Mouse (Mus musculus): ENCODE data around the gene Retn. TPM values are rescaled to one million over a fixed set of nuclear protein-coding genes. Genes with fewer than 3 reads are reported as not detected.

Retn gene
- not detected for polyA plus RNA-seq (2017; shearing (Covaris generic))

DNA sequence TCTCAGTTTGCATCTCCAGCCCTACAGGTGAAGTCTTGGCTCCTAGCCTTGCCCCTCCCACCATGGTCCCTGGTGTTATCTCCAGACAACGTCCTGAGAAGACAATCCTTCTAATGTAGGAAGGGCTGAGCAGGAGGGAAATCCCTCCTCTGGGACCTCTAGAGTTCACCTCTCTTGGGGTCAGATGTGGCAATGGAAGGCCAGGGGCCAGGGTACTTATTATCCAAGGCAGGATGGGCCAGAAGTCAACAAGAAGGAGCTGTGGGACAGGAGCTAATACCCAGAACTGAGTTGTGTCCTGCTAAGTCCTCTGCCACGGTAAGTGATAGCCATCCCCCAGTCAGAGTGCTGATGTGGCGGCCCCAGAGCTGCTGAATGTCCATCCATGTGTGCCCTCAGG lies at the start of gene Retn:
Retn (plus strand) TSS at position 245 of the 400 bp plus-strand sequence.
- ATAC-seq, result no peak

DNA sequence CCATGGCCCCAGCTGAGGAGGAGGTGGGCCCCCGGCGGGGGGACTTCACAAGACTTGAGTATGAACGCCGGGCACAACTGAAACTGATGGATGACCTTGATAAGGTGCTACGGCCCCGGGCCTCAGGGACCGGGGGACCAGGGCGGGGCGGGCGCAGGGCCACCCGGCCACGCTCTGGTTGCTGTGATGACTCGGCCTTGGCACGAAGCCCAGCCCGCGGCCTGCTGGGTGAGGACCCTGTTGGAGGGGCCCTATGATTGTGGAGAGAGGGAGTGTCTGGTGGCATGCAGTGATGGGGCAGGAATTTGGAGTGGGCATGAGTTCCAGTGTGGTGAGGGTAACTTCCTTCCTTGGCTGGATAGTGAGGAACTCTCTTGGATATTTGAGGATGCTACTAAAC lies 49.0 kb upstream of the Retn start:
- no peak for ATAC-seq

DNA sequence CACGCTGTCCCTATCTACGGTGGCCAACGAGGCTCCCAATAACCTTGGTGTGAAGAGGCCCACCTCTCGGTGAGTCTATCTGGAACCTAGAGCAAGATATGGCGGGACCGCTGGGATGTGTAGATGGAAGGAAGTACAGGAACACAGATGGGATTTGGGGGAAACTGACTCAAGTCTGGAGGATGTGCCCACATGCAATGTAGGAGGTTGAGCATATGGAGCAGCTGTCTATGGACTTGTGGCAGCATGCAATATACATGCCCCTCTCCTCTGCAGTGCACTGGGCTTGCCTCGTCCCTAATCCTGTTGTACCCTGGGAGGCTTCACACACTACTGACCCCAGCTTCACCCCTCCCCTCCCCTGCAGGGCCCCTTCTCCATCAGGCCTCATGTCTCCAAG lies 47.7 kb upstream of the Retn start:
- ATAC-seq, result no peak

DNA sequence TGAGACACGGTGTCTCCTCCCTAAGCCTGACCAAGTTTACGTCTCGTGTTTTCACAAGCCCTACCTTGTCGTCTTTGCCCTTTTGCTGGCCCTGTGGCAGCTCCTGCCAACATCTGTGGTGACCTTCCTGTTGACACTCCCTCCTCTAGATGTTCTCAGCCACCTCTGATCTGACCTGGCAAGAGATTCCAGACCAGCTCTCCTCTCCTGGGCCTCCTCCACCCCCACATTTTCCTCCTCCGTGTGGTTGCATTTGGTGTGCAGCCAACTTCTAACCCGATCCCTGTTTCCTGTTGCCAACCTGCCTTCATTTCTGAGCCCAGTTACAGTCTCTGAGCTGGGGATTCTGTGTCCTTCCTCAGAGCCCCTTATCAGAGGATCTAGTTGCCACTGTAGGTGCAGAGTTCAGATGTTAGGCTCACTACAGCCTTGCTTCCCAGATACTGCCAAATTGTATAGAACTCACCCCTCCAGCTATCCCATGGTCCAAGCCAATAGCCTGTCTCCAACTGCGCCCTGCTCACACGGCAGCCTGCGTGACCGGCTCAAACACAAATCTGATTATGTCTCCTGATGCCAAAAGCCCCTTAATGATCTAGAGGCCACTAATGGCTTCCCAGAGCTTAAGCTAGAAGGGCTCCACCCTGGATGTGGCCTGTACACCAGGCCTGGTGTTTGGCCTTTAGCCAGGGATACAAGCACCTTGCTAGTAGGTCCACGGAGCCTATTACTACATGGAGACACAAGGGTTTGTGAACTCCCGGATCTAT lies 46.3 kb upstream of the Retn start:
- no peak for ATAC-seq

DNA sequence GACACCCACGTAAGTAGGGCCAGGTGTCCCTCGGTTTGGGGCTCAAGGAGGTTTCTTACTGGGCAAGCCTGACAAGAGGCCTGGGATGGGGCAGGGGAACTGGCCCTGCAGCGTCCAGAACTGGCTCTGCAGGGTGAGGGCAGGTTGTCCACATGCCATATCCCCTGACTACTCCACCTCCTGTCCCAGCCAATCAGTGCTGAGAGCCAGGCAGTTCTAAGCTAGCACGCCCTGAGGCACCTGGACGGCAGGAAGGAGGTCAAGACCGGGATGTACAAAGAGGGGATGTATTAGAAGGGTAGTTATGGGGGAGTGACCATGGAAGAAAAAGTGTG lies 45.8 kb upstream of the Retn start:
- ATAC-seq, result no peak

DNA sequence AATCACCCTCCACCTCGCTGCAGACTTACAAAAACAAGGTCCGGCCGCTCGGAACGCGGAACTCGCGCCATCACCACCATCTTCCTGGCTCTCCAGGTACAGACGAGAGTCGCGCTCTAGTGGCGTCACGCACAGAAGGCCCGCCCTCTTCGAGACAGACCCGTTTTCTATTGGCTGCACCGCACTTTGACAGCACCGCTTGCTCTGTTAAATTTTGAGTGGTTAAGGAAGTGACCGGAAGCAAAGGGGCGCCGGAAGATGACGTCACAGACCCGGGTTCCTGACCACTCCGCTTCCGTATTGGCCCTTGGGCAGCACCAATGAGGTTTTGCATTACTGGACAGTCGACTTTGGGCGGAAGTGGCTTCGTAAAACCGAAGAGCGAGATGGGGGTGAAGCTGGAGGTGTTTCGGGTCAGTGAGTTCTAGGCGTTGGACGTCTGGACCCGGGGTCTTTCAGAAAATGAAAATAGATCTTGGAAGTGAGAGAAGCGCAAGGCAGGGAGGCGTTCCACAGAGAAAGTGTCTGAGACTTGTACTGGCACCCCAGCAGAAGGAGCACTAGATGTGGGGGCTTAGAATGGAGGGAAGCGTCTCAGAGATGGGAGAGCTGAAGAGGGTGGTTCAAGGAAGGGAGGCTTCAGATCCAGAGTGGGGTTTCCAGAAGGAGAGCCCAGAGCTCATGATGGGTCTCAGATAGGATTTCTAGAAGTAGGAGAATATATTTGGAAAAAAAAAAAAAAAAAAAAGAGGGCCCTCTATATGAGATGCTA lies 34.2 kb upstream of the Retn start, which contains the start of the genes Xab2 and Pet100:
Xab2 (minus strand) TSS at position 118 of the 772 bp plus-strand sequence.
Pet100 (plus strand) TSS at position 350 of the 772 bp plus-strand sequence.
- peak; percentile 95 for ATAC-seq

DNA sequence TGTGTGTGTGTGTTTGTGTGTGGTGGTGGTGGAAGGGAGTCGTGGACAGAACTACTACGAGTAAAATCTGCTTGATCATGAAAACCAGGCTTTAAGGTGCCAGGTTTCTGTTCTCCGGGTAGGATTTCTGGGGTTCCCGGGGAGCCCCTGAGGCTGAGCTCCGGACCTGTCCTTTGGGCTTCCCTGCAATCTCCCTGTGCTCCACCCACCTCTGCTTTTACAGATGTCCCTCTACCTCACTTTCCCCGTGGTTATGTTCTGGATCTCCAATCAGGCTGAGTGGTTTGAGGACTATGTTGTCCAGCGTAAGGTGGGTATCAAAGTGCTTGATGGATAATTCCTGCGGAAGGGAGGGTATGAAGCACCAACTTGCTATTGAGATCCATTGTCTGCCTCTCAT lies 33.5 kb upstream of the Retn start:
- ATAC-seq, result no peak

DNA sequence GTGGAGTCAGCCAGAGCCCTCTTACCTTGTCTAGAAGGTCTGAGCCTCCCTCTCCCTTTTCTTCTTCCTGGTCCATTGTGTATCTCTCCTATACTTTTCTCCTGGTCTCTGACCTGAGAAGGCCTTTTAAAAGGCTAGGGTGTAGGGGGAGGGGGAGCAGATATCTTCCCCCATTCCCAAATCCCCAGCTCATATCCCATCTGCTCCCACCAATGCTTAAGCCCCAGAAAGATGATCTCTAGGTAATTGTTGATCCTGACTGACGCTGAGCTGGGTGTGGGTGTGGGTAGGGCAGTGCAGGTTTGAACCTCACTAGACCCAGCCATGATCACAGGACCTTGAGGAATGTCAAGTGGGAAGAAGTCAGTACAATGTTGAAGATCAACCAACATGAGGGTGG lies 30.1 kb upstream of the Retn start, which contains the start of gene Pcp2:
Pcp2 (minus strand) TSS at position 101 of the 400 bp plus-strand sequence.
- ATAC-seq, result no peak

DNA sequence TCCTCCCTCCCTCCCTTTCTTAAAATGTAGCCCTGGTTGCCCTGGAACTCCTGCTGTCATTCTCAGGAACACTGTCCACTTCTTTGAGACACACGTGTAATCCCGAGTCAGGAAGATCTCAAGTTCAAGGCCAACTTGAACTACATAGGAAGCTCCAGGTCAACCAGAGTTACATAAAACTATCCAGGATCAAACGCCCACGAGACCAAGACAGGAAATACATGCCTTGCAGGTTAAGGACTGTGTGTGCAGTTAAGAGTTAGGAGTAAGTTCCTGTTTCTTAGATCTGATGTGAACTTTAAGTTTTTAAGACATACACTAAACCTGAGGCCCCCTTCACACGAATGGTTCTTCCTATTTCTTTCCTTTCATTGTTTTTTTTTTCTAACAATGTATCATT lies 28.6 kb upstream of the Retn start:
- ATAC-seq, result no peak

DNA sequence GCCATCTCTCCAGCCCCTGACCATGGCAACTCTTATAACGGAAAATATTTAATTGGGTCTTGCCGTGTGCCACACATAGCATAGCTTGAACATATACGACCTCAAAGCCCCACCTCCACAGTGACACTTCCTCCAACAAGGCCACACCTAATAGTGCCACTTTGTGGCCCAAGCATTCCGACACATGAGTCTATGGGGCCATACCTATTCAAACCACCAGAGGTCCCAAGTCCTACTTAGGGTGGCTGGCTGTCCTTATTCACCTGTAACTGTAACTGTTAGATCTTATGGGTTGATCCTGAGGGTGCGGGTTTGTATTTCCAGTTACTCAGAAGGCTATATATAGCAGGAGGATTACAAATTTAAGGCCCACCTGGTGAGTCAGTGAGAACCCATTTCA lies 27.6 kb upstream of the Retn start:
- peak; percentile 24 for ATAC-seq

DNA sequence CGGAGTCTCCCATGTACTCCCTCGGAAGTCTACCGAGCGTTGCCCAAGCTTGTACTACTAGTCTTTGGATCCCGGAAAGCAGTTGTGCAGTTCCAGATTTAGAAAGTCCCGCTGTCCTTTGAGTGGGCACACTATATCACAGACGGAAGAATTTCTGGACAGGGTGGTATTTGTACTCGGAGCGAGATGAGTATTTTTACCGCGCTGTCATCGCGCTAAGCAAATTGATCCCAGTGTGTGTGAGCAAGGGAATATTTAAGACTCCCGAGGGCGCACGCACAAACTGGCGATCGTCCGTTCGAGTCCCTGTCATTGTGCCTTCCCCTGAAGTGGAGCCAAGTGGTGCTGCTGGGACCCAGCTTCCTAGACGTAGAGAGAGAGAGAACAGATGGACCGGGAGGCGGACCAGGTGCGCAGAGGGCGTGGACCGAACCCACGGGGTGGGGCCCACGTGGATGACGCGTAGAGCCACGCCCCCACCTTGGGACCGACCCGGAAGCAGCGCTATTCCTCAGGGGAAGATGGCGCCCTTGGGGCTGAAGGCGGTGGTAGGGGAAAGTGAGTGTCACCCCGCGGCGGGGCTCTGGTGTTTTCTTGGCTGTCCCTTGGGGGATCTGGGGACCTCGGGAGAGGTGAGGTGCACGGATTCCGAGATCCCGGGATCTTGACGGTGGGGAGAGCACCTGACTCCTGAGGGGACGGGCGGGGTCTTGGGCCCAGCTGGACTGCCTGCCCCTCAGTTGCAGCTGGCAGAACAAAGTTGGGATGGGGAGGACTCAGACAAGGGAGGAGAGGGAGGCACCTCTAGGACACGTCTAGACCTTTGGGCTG lies 24.7 kb upstream of the Retn start, which contains the start of gene Stxbp2:
Stxbp2 (plus strand) TSS at position 309 of the 831 bp plus-strand sequence.
- peak; percentile 98 for ATAC-seq

DNA sequence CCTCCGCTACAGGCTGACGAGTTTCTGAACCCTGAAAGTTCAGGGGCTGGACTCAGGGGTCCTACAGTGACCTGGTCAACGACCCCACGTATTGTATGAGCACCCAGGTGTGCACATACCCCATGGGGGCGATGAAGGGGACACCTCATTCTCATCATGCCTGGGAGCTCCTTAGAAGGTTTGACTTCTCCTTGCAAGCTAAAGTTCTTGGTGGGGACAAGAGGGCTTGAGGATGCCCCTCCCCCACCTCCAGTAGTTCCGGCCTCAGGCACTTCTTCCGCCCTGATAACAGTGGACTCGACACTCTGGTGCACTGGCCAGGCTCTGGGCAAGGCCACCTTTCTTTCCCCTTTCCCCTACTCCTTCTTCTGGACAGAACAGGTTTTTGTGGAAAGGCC lies 24.1 kb upstream of the Retn start:
- no peak for ATAC-seq

DNA sequence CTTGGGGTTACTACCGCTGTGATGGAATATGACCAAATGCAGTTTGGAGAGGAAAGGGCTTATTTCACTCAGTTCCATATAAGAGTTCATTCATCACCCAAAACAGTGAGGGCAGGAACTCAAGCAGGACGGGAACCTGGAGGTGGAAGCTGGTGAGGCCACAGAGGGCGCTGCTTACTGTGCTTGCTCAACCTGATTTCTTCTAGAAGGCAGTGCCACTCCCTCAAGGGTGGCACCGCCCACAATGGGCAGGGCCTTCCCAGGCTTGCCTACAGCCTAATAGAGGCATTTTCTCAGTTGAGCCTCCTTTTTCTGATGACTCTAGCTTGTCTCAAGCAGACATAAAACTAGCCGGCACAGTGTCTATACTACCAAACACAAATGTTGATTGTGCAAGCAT lies 9.8 kb upstream of the Retn start:
- peak; percentile 79 for ATAC-seq

DNA sequence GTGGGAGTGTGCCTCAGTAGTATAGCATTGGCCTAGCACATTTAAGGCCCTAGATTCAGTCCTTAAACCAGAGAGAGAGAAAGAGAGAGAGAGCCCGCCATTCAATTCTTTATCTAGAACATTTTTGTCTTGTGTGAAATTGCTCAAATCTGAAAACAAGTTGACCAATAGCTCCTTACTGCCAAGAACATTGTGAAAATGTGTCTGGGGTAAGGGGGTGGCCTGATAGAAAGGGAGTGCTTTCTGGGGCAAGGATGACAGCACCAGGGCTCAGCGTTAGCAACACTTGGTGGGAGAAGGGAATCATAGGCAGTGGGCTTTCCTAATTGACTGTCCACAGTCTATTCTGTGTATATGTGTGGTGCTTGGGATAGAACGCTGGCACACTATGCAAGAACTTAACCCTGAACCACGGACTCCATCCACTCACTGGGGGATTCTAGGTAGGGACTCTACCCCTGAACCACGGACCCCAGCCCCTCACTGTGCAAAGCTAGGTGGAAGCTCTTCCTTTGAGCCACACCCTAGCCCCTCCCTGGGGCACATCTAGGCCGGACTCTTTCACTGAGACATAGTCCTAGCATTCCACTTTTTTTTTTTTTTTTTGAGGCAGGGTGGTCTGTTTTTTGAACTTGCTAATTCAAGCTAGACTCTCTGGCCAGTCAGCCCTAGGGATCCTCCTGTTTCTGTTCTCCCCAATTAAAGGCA lies 8.6 kb upstream of the Retn start:
- ATAC-seq, result no peak

DNA sequence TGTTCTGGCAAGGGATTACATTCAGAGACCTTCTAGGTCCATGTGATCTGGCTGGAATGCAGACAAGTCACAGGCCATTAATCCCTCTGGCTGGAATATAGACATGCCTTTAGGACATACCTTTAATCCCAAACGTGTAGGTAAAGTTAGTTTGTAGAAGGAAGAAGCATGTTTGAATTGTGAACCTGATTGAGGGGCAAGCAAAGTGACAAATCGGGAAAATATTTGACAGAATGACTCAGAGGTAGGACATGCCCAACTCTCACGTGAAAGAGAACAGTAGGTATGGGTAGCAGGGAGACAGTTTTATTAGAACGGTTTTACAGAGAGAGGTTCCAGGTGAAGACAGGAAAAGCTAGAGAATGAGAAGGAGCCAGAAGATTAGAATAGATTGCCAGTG lies 8.0 kb upstream of the Retn start:
- no peak for ATAC-seq

DNA sequence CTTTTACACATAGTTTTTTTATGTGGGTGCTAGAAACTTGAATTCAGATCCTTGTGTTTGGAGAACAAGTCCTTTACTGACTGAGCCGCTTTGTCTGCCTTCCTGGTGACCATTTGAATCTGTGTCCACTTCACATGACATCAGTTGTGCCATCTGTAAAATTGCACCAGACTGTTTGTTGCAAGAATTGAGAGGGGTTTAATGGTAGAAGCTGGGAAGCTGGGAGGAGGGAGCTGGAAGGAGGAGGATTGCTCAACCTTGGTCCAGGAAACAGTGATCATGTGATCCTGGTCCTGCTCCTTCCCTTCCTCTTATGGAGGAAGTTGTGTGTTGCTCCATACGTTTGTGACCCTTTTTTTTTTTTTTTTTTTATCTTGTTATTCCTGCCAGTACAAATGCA lies 7.3 kb upstream of the Retn start:
- no peak for ATAC-seq

DNA sequence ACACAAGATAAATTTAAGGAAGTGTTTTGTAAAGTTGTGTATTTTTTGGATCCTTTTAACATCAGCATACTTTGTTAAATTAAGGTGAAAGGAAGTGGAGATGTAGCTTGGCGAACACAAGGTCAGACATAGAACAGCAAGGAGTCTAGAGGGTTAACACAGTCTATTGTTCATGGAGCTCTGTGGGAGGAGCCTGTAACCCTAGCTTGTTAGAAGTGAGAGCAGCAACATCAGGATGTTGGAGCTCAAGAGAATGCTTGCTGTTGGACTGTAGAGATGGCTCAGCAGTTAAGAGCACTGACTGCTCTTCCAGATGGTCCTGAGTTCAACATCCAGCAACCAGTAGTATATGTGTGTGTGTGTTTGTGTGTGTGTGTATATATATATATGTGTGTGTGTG lies 6.6 kb upstream of the Retn start:
- ATAC-seq, result no peak

DNA sequence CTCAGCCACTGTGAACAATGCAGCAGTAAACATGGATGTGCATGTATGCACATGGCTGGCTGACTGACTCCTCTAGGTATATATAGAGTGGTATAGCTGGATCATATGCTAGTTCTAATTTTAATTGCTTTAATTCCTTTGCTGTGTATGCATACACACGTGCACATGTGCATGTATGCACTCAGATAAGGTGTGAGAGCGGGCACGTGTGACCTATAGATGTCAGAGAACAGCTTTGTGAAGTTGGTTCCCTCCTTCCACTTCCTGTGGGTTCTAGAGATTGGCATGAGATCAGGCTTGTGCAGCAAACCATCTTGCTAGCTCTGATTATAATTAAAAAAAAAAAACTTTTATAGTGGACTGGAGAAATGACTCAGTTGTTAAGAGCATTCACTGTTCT lies 2.7 kb upstream of the Retn start:
- ATAC-seq, result no peak

DNA sequence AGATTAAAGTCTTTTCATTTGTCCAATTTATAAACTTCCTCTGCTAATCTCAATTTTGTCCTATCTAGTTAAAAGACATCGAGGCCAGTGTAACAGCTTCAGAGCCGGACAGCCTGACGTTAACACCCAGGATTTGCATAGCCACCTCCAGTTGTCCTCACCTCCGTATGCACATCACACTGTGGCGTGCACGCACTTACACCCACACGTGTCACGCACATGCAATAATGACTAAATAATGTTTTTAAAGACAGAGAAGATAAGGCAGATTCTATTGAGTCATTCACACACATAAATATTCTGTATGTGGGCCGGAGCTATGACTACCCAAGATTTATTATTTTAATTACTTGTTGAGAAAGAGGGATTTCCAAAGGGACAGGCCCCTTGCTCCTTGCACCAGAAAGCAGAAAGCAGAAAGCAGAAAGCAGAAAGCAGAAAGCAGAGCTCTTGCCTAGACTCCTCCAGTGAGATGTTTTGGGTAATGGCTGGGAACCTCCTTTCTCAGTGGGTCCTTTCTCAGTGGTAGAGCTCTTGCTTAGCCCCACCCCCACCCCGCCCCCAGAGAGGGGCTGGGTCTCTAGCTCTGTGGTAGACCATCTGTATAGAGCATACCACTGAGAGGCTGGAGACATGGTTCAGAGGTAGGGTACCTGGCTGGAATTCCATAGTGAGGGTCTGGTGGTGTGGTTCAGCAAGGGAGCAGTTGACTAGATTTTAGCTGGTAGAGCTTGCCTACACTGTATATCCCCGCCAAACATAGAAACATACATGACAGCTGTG lies 653 bp upstream of the Retn start:
- ATAC-seq, result no peak

DNA sequence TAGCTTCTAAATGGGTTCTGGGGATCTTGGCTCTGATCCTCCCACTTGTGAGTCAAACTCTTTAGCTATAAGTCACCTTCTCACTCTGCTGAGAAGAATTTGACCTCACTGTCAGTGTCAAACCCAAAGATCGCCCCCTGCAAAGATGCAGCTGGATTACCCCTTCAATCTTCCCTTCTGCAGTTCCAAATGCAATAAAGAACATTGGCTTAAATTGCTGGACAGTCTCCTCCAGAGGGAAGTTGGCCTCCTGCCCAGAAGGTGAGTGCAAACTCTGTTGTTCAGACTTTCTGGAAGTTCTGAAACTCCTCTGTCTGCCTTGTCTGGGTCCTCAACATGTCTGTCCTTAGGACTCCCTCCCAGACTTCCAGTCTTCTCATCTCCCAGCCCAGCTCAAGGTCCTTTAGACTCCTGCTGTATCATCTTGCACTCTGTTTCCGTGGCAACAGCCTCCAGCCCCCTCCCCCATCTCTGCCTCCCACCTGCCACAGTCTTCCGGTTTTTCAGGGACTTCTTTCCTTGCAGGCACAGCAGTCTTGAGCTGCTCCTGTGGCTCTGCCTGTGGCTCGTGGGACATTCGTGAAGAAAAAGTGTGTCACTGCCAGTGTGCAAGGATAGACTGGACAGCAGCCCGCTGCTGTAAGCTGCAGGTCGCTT lies 1.3 kb downstream of the Retn start:
- no peak for ATAC-seq

DNA sequence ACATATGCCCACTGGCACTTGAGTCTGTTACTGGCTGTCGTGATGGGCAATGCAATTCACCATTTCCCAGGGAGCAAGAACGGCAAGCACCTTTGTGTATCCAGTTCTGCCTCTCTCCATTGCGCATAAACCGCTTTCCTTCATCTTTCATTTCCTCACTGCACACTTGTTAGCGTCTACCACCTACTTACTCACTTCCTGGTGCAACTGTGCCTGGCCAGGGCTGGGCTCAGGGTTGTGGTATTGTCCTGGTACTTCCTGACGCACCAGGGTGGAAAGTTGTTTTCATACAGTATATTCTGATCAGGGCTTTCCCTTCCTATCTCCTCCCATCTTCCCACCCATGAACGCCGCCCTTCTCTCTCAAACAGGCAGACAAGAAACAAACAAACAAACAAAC lies 5.3 kb downstream of the Retn start:
- no peak for ATAC-seq
